Mouse (Mus musculus) intestine, embryonic 16.5 days (tissue): ENCODE results near the gene Add3. TPM values are rescaled to one million over a fixed set of nuclear protein-coding genes. Genes with fewer than 3 reads are reported as not detected.

ENCODE experiments used
- ATAC-seq: fragments of 200-750 bp; cut with Nextera tagmentation; 2 replicates; pipeline ENCODE4 v1.8.0; 2017; ENCODE audit warnings: moderate TSS enrichment, moderate library complexity
- H3K27ac ChIP-seq: fragments of 300-500 bp; sonication (generic); 2 replicates; pipeline ENCODE4 v1.5.1; 2014; ENCODE audit warnings: mild to moderate bottlenecking, low read length
- H3K27me3 ChIP-seq: fragments of 300-500 bp; sonication (generic); replicated peaks from 2 replicates; pipeline ENCODE4 v1.6.1; 2014; ENCODE audit warnings: low read length, control low read depth, mixed read lengths; ENCODE audit not compliant: control insufficient read depth, insufficient read depth
- H3K36me3 ChIP-seq: fragments of 300-500 bp; sonication (generic); 2 replicates; pipeline ENCODE4 v1.6.1; 2014; ENCODE audit warnings: low read length, control low read depth; ENCODE audit not compliant: control insufficient read depth, insufficient read depth
- H3K4me1 ChIP-seq: fragments of 300-500 bp; sonication (generic); 2 replicates; pipeline ENCODE4 v1.6.1; 2014; ENCODE audit warnings: low read length, control low read depth, mixed read lengths; ENCODE audit not compliant: control insufficient read depth, insufficient read depth
- H3K4me2 ChIP-seq: fragments of 300-500 bp; sonication (generic); 2 replicates; pipeline ENCODE4 v1.6.1; 2014; ENCODE audit warnings: low read depth, low read length, control low read depth
- H3K4me3 ChIP-seq: fragments of 300-500 bp; sonication (generic); 2 replicates; pipeline ENCODE4 v1.5.1; 2014; ENCODE audit warnings: mild to moderate bottlenecking, low read length
- H3K9ac ChIP-seq: fragments of 300-500 bp; sonication (generic); 2 replicates; pipeline ENCODE4 v1.6.1; 2014; ENCODE audit warnings: low read depth, low read length
- H3K9me3 ChIP-seq: fragments of 300-500 bp; sonication (generic); 2 replicates; pipeline ENCODE4 v1.6.1; 2016; ENCODE audit warnings: low read length, control low read depth; ENCODE audit not compliant: control insufficient read depth
- WGBS: fragments of 180-500 bp; shearing (Covaris S2); extraction: QIAGEN DNeasy Blood & Tissue Kit; methylation state at CpG from one replicate; pipeline ENCODE4 v1.1.7; 2014; 5-methylcytosine and 5-hydroxymethylcytosine counted together
- polyA plus RNA-seq: library from polyadenylated mRNA; unstranded; fragments of >200 nt; fragmentation: Nextera tagmentation; extraction: Ambion mirVana; gene quantifications from 2 replicates; pipeline ENCODE4 v1.2.1, GENCODE M21; 2015

The Add3 gene
- polyA plus RNA-seq: 120 and 121 TPM in 2 replicates

DNA sequence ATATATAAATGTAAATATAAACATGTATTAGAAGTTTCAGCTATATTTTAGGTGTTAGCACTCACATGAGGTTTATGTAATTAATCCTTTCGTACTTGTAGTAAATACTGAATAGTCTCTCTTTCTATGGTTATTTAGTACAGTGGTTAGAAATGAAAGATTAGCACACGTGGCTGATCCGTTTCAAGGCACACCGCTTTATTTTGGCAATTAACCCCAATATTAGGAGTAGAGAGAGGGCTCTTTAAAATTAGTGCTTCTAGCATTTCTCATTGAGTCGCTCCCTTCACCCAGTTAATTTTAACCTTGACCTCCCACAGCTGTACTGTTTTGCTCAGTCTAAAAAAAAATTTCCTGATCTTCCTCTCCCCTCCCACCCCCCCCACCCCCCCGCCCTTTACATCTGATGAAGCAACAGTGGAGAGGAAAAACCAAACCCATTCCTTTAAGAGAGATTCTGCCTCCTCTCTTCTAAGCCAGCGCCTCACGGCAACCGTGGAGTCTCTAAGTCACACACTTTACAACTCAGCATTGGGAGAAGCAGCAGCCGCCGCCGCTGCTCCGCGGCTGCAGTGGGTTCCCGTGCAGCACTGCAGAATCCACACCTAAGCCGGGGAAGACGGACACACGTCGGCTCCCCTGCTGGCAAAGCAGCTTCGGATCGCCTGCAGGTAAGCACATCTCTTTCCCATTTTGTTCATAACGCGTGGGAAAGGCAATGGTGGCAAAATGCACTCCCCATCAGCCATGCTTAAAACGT is at the start of gene Add3:
TSS of gene Add3 (plus strand) at position 400 of the 760 bp plus-strand sequence.
- H3K27me3 ChIP-seq: no peaks in the 10 kb centered on the region
- H3K4me1 ChIP-seq: peaks cover 18% of the 10 kb centered on the region
- ATAC-seq: no peak
- H3K36me3 ChIP-seq: no peaks in the 10 kb centered on the region
- no peaks in the 10 kb centered on the region for H3K9me3 ChIP-seq
- peak within 1 kb of the TSS; percentile 81 for H3K9ac ChIP-seq
- H3K4me2 ChIP-seq: peak within 1 kb of the TSS; percentile 84
- peak within 1 kb of the TSS; percentile 57 for H3K4me3 ChIP-seq
- H3K27ac ChIP-seq: peak within 1 kb of the TSS; percentile 92
- WGBS: 5% methylated on average over 24 of the region's 24 CpGs

DNA sequence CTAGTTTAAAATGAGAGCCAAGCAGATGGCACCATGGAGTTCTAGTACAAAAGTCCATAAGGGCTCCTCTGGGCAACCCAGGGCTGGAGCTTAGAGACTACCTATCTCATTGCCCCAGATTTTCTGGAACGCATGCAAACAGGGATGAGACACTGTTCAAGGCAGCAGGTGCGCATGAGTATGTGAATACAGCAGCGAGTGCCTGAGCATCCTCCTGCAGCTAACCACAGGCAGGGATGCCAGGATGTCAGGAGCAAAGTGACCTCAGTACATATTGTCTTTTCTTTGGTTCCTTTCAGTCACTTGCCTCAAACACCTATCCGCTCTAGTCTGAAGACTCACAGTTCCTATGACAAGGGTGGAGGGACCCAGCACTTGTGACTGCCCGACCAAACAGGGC is 49.6 kb upstream of the Add3 start:
- Histone ChIP-seq H3K27ac (no peak overlapping the region), H3K4me2 (no peak overlapping the region), H3K9ac (no peak overlapping the region), H3K4me3 (no peak overlapping the region), H3K27me3 (no peaks in the 10 kb centered on the region), H3K9me3 (no peaks in the 10 kb centered on the region), H3K36me3 (no peaks in the 10 kb centered on the region), H3K4me1 (peaks cover 15% of the 10 kb centered on the region)
- 93% methylated on average over 5 of the region's 5 CpGs for WGBS
- no peak for ATAC-seq

DNA sequence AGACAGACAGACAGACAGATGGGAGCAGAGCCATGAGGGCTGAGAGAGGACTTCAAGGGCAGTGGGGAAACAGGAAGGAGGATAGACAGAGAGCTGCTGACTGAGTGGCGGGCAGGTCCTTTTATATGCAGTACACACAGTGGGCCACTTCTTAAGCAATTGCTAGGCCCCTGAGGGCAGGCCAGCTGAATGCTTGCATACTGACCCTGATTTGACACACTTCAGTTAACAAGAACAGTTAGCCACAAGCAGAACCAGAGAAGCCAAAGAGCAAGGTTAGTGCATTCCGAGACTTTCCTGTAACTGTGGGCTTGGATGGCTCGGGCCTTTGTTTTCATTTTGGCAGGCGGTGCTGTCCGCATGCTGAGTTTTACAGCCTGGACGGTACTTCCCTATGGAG is 48.0 kb upstream of the Add3 start:
- WGBS: 84% methylated on average over 6 of the region's 6 CpGs
- H3K9me3 ChIP-seq: no peaks in the 10 kb centered on the region
- H3K27me3 ChIP-seq: no peaks in the 10 kb centered on the region
- H3K36me3 ChIP-seq: no peaks in the 10 kb centered on the region
- no peak overlapping the region for H3K27ac ChIP-seq
- H3K4me2 ChIP-seq: no peak overlapping the region
- ATAC-seq: no peak
- H3K4me3 ChIP-seq: no peak overlapping the region
- H3K4me1 ChIP-seq: peaks cover 9% of the 10 kb centered on the region
- H3K9ac ChIP-seq: no peak overlapping the region

DNA sequence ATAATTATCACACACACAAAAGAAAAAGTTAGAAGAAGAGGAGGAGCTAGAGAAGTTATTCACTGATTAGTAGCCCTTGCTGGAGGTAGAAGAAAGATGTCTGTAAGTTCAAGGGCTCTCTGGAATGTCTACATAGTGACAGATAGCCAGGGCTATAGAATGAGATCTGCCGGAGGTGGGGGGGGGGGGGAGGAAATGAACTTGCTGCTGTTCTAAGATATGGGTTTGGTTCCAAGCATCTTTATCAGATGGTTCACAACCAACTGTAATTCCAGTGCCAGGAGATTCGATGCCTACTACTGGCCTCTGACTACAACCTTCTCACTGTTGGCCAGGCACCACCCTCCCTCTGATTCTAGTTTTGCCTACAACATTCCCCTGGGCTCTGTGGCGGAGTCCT is 46.9 kb upstream of the Add3 start:
- Histone ChIP-seq H3K4me1 (no peaks in the 10 kb centered on the region; the same call in none of the 2 replicates), H3K27me3 (no peaks in the 10 kb centered on the region), H3K9ac (no peak overlapping the region), H3K9me3 (no peaks in the 10 kb centered on the region), H3K27ac (no peak overlapping the region), H3K4me3 (no peak overlapping the region), H3K4me2 (no peak overlapping the region), H3K36me3 (no peaks in the 10 kb centered on the region)
- no peak for ATAC-seq
- WGBS: 61% methylated on average over 3 of the region's 3 CpGs

DNA sequence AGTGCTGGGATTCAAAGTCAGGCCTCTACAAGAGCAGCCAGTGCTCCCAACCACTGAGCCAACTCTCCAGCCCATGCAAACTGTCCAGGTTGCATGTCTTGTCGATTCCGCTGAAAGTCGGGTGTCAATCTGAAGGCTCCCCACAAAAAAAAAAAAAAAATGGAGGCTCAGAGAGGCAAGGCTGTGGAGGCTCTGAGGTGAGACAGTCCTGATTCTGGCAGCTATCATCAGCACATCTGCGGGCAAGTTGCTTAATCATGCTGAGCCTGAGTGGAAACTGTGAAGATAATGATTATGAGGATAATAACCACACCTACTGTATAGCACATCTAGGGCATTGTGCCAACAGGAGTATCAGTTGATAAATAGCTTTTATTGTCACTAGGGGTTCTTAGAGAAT is 45.6 kb upstream of the Add3 start:
- H3K9me3 ChIP-seq: no peaks in the 10 kb centered on the region
- 83% methylated on average over 4 of the region's 4 CpGs for WGBS
- H3K27ac ChIP-seq: no peak overlapping the region
- no peak overlapping the region for H3K4me2 ChIP-seq
- H3K4me1 ChIP-seq: no peaks in the 10 kb centered on the region; the same call in 1 of the 2 replicates
- 0 out of 2 replicates have a peak, but pooled peaks have one; percentile 43 for ATAC-seq
- no peak overlapping the region for H3K9ac ChIP-seq
- no peaks in the 10 kb centered on the region for H3K27me3 ChIP-seq
- no peak overlapping the region for H3K4me3 ChIP-seq
- no peaks in the 10 kb centered on the region for H3K36me3 ChIP-seq

DNA sequence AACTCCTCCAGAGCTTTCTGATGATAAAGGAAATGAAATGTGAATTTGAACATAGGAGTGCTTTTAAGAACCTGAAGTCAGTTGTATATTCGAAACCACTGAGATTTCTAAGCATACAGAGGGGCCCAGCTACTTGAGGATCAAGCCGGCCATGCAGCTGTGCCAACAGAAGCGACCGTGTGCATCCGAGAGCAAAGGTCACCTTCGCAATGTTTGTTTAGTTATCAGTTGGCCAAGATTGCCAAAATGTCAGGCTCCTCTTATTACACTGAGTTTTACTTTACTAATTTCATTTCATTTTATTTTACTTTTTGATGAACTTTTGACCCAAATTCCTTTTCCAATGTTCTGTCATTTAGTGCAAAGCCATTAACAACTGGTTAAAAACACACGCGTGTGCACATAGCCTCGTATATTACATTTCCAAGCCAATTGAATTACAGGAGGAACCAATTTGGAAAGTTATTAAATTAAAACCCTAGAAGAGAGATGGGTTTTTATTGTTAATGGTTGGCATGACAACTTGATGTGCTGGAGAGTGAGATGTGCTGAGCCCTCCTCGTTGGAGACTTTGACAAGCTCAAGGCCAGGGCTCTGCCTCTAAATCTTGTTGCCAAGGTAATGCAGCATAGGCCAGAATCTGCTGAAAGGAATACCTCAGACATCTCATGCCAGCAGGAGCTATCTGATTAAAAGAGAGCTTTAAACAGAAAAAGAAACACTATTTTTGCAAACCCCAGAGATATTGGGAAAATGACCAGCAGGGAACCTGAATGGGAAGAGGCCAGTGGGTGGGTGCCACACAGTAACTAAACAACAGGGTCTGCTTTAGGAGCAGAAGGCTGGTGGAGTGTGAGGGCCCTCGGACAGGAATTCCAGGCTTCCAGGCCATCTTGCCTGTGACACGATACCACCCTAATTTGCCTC is 38.6 kb upstream of the Add3 start:
- no peaks in the 10 kb centered on the region for H3K27me3 ChIP-seq
- H3K27ac ChIP-seq: peak overlapping the region; percentile 51
- H3K36me3 ChIP-seq: no peaks in the 10 kb centered on the region
- peak; percentile 57 for ATAC-seq
- H3K9me3 ChIP-seq: no peaks in the 10 kb centered on the region
- peaks cover 29% of the 10 kb centered on the region for H3K4me1 ChIP-seq
- no peak overlapping the region for H3K4me2 ChIP-seq
- WGBS: 48% methylated on average over 12 of the region's 12 CpGs
- no peak overlapping the region for H3K9ac ChIP-seq
- H3K4me3 ChIP-seq: no peak overlapping the region

DNA sequence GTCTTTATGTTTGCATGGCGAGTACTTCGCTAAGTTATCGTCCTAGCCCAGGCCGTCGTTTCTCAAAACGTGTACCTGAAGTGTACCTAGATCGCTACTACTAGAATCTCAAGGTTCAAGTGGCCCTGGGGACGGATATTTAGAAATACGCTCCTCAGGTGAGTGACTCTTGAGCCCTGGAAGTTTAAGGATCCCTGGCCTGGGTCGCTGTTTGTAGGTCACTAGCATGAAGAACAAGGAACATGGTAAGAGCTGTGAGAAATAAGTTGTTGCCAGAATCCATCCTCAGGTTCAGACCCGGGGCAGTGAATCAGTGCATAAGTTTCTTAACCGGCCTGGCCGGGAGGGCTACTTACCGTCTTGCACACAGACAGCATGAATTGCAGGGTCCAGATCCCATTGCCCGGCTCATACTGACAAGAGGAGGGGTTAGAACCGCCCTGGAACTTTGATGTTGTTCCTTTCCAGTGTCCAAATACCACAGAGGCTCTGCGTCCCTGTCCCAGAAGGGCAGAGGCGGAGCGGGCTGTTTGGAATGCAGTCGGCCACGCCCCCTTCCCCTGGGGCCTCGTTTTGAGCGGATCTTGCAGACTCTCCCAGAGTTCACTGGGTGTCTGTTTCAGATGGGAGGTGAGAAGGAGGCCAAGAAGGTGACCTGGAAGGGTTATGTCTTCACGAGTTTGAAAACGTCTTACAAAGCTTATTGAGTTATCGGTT is 34.7 kb upstream of the Add3 start:
- WGBS: 47% methylated on average over 26 of the region's 26 CpGs
- no peaks in the 10 kb centered on the region for H3K9me3 ChIP-seq
- H3K4me3 ChIP-seq: peak overlapping the region; percentile 3; the same call in 1 of the 2 replicates
- peaks cover 29% of the 10 kb centered on the region for H3K4me1 ChIP-seq
- peak; percentile 63 for ATAC-seq
- peak overlapping the region; percentile 33; the same call in 1 of the 2 replicates for H3K27ac ChIP-seq
- peak overlapping the region; percentile 38 for H3K9ac ChIP-seq
- H3K27me3 ChIP-seq: no peaks in the 10 kb centered on the region
- H3K4me2 ChIP-seq: peak overlapping the region; percentile 32
- no peaks in the 10 kb centered on the region for H3K36me3 ChIP-seq

DNA sequence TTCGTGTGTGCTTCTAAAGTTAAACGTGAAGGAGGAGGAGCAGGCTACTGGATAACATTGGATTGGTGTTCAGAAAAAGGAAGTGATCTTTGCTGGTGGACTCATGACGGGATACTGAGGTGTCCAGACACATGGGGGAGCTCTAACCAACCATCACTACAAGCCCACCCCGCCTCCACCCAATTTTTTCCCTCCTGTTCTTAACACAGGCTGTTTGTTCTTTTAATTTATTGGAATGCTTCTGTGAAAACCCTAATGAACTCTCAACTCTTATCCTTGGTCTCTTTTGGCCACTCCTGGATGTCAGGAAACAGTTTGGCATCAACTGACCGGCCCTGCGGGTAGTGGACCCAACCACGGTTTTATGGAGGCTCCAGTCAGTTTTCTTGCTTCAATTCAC is 33.3 kb upstream of the Add3 start:
- WGBS: 85% methylated on average over 7 of the region's 7 CpGs

More for the DNA sequence above, 33.3 kb upstream of the Add3 start:
- Histone ChIP-seq H3K9me3 (no peaks in the 10 kb centered on the region), H3K27me3 (no peaks in the 10 kb centered on the region), H3K27ac (no peak overlapping the region), H3K9ac (no peak overlapping the region), H3K4me2 (no peak overlapping the region), H3K4me1 (peaks cover 23% of the 10 kb centered on the region), H3K4me3 (no peak overlapping the region), H3K36me3 (no peaks in the 10 kb centered on the region)
- ATAC-seq: no peak
